Mouse (Mus musculus) kidney, adult 18-20 months (tissue): Measurements from ENCODE around the gene Frg2f1.

ENCODE experiments used
- DNase-seq: peaks from one replicate; pipeline ENCODE4 v3.0.0; 2021

The Frg2f1 gene

DNA sequence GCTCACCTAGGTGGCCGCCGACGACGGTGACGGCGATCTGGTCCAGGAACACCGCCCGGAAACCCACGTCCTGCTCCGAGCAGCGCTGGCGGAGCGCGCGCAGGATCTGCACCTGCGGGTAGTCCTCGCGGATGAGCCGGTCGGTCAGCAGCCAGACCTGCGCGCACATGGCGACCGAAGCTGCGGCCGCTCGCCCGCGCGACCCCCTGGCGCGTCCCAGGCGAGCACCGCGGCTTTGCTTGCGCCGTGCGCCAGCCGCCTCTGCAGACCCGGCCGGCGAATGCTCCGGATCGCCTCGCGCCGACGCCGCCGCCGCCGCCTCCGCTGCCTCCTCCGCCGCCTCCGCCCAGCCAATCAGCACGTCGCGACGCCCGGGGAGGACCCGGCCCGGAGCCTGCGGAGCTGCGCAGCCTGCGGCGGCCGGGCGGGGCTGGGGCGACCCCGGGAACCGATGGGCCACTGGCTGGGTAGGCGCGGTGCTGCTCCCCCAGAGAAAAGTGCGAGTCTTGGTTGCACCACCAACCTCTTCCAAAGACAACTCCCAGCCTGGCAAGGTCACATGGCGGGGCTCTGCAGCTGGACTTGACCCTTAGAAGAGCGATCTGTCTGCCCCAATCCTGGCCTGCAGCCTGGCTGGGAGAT, 46.9 kb downstream of the Frg2f1 start, which contains the start of gene Rimkla:
Gene Rimkla, minus strand, starts transcription at position 338 of the 642 bp plus-strand sequence.
- DNase-seq: peak; percentile 72

DNA sequence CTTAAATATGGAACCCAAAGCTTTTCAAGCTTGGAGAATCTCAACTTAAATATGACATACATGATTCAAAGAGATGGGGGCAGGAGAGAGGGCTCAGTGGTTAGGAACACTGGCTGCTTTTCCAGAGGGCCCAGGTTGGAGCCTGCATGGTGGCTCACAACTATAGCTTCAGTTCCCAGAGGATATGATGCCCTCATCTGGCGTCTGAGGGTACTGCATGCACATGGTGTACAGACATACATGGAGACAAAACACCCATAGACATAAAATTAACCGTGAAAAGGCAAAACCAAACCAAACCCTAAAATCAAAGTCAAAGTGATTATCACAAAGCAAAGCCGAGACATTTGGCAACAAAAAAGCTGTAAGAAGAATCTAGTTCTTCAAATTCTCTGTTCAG, 48.5 kb downstream of the Frg2f1 start:
- DNase-seq: peak; percentile 17

GRCm38 (mm10) chr4:119489666-119490065, 49.7 kb downstream of the Frg2f1 start:
- DNase-seq: no peak

DNA sequence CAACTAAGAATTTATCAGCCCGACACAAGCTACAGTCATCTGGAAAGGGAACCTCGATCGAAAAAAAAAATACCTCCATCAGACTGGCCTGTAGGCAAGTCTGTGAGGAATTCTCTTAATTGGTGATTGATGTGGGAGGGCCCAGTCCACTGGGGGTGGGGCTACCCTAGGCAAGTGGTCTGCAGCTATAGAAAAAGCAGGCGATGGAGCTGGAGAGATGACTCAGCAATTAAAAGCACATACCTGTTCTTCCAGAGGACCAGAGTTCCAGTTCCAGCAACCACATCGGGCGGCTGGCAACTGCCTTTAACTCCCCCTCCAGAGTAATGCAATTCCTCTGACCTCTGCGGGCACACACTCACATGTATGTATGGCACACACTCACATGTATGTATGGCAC, 54.4 kb downstream of the Frg2f1 start:
- no peak for DNase-seq

GRCm38 (mm10) chr4:119483051-119483450, 56.3 kb downstream of the Frg2f1 start:
- no peak for DNase-seq
